Mouse (Mus musculus) cerebellum, adult 11-12 months (tissue): ENCODE measurements at regions not wholly inside any gene's neighbourhood (a gene's known extent, or its start where the extent isn't known, plus 50 kb on each side); places are given as distances from the start of the nearest gene placed in this dataset.

Experiments used
- DNase-seq: peaks from one replicate; pipeline ENCODE4 v3.0.0; 2022

GRCm38 (mm10) chr15:63364473-63364872 is 480.5 kb downstream of the Gsdmc2 start:
- no peak for DNase-seq

GRCm38 (mm10) chr15:63360402-63360801 is 484.6 kb downstream of the Gsdmc2 start:
- DNase-seq: no peak

GRCm38 (mm10) chr15:63341730-63342129 is 503.2 kb downstream of the Gsdmc2 start:
- no peak for DNase-seq

GRCm38 (mm10) chr15:63340322-63341060 is 504.5 kb downstream of the Gsdmc2 start:
- no peak for DNase-seq

GRCm38 (mm10) chr15:63319666-63320065 is 525.3 kb downstream of the Gsdmc2 start:
- no peak for DNase-seq

GRCm38 (mm10) chr15:63310426-63310825 is 534.6 kb downstream of the Gsdmc2 start:
- DNase-seq: no peak

GRCm38 (mm10) chr15:63299311-63299710 is 545.7 kb downstream of the Gsdmc2 start:
- no peak for DNase-seq

- no peak for DNase-seq
Measured at GRCm38 (mm10) chr15:63288534-63288933, 556.4 kb downstream of the Gsdmc2 start.

GRCm38 (mm10) chr15:63286026-63286425 is 559.0 kb downstream of the Gsdmc2 start:
- no peak for DNase-seq

GRCm38 (mm10) chr15:63270381-63270780 is 574.6 kb downstream of the Gsdmc2 start:
- peak; percentile 2 for DNase-seq

GRCm38 (mm10) chr15:63265845-63266244 is 579.1 kb downstream of the Gsdmc2 start:
- no peak for DNase-seq

GRCm38 (mm10) chr15:63255736-63256135 is 589.2 kb downstream of the Gsdmc2 start:
- no peak for DNase-seq

- no peak for DNase-seq
Measured at GRCm38 (mm10) chr15:63252781-63253340, 592.1 kb downstream of the Gsdmc2 start.

GRCm38 (mm10) chr15:63238601-63239000 is 606.4 kb downstream of the Gsdmc2 start:
- DNase-seq: no peak

- DNase-seq: no peak
Measured at GRCm38 (mm10) chr15:63218393-63219060, 626.5 kb downstream of the Gsdmc2 start.

GRCm38 (mm10) chr15:63205150-63205549 is 639.8 kb downstream of the Gsdmc2 start:
- no peak for DNase-seq

GRCm38 (mm10) chr15:63195031-63195430 is 649.9 kb downstream of the Gsdmc2 start:
- no peak for DNase-seq

- no peak for DNase-seq
Measured at GRCm38 (mm10) chr15:63194492-63194797, 650.5 kb downstream of the Gsdmc2 start.

GRCm38 (mm10) chr15:63193617-63194491 is 651.1 kb downstream of the Gsdmc2 start:
- no peak for DNase-seq

GRCm38 (mm10) chr15:63191731-63192130 is 653.2 kb downstream of the Gsdmc2 start:
- DNase-seq: no peak

GRCm38 (mm10) chr15:63190086-63190485 is 654.9 kb downstream of the Gsdmc2 start:
- no peak for DNase-seq

GRCm38 (mm10) chr15:63171003-63171402 is 674.0 kb downstream of the Gsdmc2 start:
- no peak for DNase-seq

GRCm38 (mm10) chr15:63170171-63170570 is 674.8 kb downstream of the Gsdmc2 start:
- DNase-seq: no peak
